Mouse (Mus musculus) regulatory T cell (primary cell): ENCODE measurements at regions not wholly inside any gene's neighbourhood (a gene's known extent, or its start where the extent isn't known, plus 50 kb on each side); places are given as distances from the start of the nearest gene placed in this dataset.

Experiments
- in situ Hi-C: fragments of 300-600 bp; cut with MboI, MseI; formaldehyde crosslinking; loops from one replicate; pipeline ENCODE4 v1.15.1; 2025; ENCODE audit warnings: high pct_unique_total_duplicates

GRCm38 (mm10) chr6:41127816-41128215, 92.5 kb upstream of the 2210010C04Rik start:
- in situ Hi-C loops = no loop called here

- in situ Hi-C loops = no loop called here
These were observed 91.5 kb upstream of the 2210010C04Rik start for GRCm38 (mm10) chr6:41126855-41127254.

- in situ Hi-C loops = no loop called here
These were observed 86.3 kb upstream of the 2210010C04Rik start for GRCm38 (mm10) chr6:41121641-41122040.

- in situ Hi-C loops = loop anchor here (5.0 to 10.0 kb wide), 2 partner anchors 438 to 1136 kb away; no protein-coding TSS in a partner anchor
These were observed 83.9 kb upstream of the 2210010C04Rik start for GRCm38 (mm10) chr6:41119176-41119575.

- in situ Hi-C loops = loop anchor here (5.0 to 10.0 kb wide), 2 partner anchors 439 to 1136 kb away; no protein-coding TSS in a partner anchor
These were observed 83.1 kb upstream of the 2210010C04Rik start for GRCm38 (mm10) chr6:41118201-41118976.

GRCm38 (mm10) chr6:41113943-41114342, 78.6 kb upstream of the 2210010C04Rik start:
- in situ Hi-C loops = loop anchor here (10.0 kb wide), 1 partner anchor 1141 kb away; no protein-coding TSS in a partner anchor

GRCm38 (mm10) chr6:41112861-41113610, 77.7 kb upstream of the 2210010C04Rik start:
- in situ Hi-C loops = loop anchor here (10.0 kb wide), 1 partner anchor 1142 kb away; no protein-coding TSS in a partner anchor

GRCm38 (mm10) chr6:41111829-41112228, 76.5 kb upstream of the 2210010C04Rik start:
- in situ Hi-C loops = loop anchor here (10.0 kb wide), 1 partner anchor 1143 kb away; no protein-coding TSS in a partner anchor

- in situ Hi-C loops = no loop called here
These were observed 73.6 kb upstream of the 2210010C04Rik start for GRCm38 (mm10) chr6:41108897-41109296.

- in situ Hi-C loops = no loop called here
These were observed 68.5 kb upstream of the 2210010C04Rik start for GRCm38 (mm10) chr6:41103689-41104400.

- in situ Hi-C loops = no loop called here
These were observed 66.7 kb upstream of the 2210010C04Rik start for GRCm38 (mm10) chr6:41101997-41102396.

GRCm38 (mm10) chr6:41100258-41100657, 64.9 kb upstream of the 2210010C04Rik start:
- in situ Hi-C loops = no loop called here

- in situ Hi-C loops = loop anchor here (10.0 kb wide), 2 partner anchors 633 to 753 kb away; partner anchors contain the start of gene Pip
These were observed 56.0 kb upstream of the 2210010C04Rik start for GRCm38 (mm10) chr6:41091177-41091829.
